In genomic region chr13:107072345-107073038, GRCm38 (mm10) we compare ENCODE assay signal across 9 mouse cellular contexts. TPM values are rescaled to one million over a fixed set of nuclear protein-coding genes. Genes with fewer than 3 reads are reported as not detected.
DNase-seq lines count a peak whose midpoint lies in the region; ATAC-seq and TF ChIP-seq lines count a peak whose summit lies in the region.
"Had no signal": no experiment of that assay in that cellular context is flagged by ENCODE, and none has a peak within 500 bp of the region (broad histone marks: within the 10 kb centered on the region; RNA-seq: fewer than 3 reads in every experiment).

No protein-coding gene starts in this region.

- H3K4me1 ChIP-seq in embryonic facial prominence, embryonic 15.5 days = peaks cover 12% of the 10 kb centered on the region
- H3K4me1 ChIP-seq in intestine, embryonic 14.5 days (replicated peaks; ENCODE audit: control insufficient read depth, insufficient read depth, low read length) = no peaks in the 10 kb centered on the region

- no peak overlapping the region for H3K9ac ChIP-seq in embryonic facial prominence, embryonic 15.5 days
- H3K9ac ChIP-seq in intestine, embryonic 14.5 days (ENCODE audit: low read length) = peak overlapping the region; percentile 4; the same call in 1 of the 2 replicates

- no peak for ATAC-seq in embryonic facial prominence, embryonic 15.5 days (ENCODE audit: insufficient number of reproducible peaks, low FRiP score, low TSS enrichment, low read depth)
- ATAC-seq in intestine, embryonic 14.5 days (replicated peaks; ENCODE audit: low FRiP score, low TSS enrichment, low read depth) = no peak

- no peak for TF ChIP-seq CTCF in layer of hippocampus, adult 2 months (conservative IDR thresholded peaks at IDR 0.05)

- no peak for TF ChIP-seq POLR2A in myocyte (IDR thresholded peaks at IDR 0.05; ENCODE audit: insufficient read length, low read depth)

- peak overlapping the region; percentile 53 for H3K4me2 ChIP-seq in embryonic facial prominence, embryonic 15.5 days (replicated peaks)
- H3K4me2 ChIP-seq in intestine, embryonic 14.5 days (ENCODE audit: low read length) = peak overlapping the region; percentile 56
- peak overlapping the region; percentile 54 for H3K4me2 ChIP-seq in myocyte (ENCODE audit: low read depth)

- no peaks in the 10 kb centered on the region for H3K27me3 ChIP-seq in embryonic facial prominence, embryonic 15.5 days
- no peaks in the 10 kb centered on the region for H3K27me3 ChIP-seq in intestine, embryonic 14.5 days (replicated peaks; ENCODE audit: control insufficient read depth, insufficient read depth, low read length)
- H3K27me3 ChIP-seq in myocyte (ENCODE audit: control insufficient read depth, insufficient read depth, insufficient read length) = no peaks in the 10 kb centered on the region

- H3ac ChIP-seq in myocyte (ENCODE audit: control insufficient read depth, insufficient read length) = no peak overlapping the region

- peak overlapping the region; percentile 47 for H3K4me3 ChIP-seq in layer of hippocampus, adult 2 months
- peak overlapping the region; percentile 24 for H3K4me3 ChIP-seq in embryonic facial prominence, embryonic 15.5 days (replicated peaks)
- peak overlapping the region; percentile 23 for H3K4me3 ChIP-seq in intestine, embryonic 14.5 days (ENCODE audit: low read depth, low read length)
- no peak overlapping the region for H3K4me3 ChIP-seq in myocyte

- H3K79me2 ChIP-seq in myocyte (ENCODE audit: control insufficient read depth, insufficient read depth) = no peaks in the 10 kb centered on the region

- H3K27ac ChIP-seq in layer of hippocampus, adult 2 months = peak overlapping the region; percentile 88
- 0 out of 2 replicates have a peak overlapping the region, but pooled peaks have one; percentile 22 for H3K27ac ChIP-seq in embryonic facial prominence, embryonic 15.5 days (replicated peaks)
- H3K27ac ChIP-seq in intestine, embryonic 14.5 days (ENCODE audit: low read depth) = no peak overlapping the region

- no peaks in the 10 kb centered on the region for H3K9me3 ChIP-seq in embryonic facial prominence, embryonic 15.5 days (replicated peaks)
- H3K9me3 ChIP-seq in intestine, embryonic 14.5 days (ENCODE audit: control insufficient read depth, low read length) = no peaks in the 10 kb centered on the region

- no peaks in the 10 kb centered on the region for H3K36me3 ChIP-seq in embryonic facial prominence, embryonic 15.5 days
- H3K36me3 ChIP-seq in intestine, embryonic 14.5 days (ENCODE audit: control insufficient read depth, insufficient read depth, low read length) = no peaks in the 10 kb centered on the region
- no peaks in the 10 kb centered on the region for H3K36me3 ChIP-seq in myocyte (ENCODE audit: control insufficient read depth, insufficient read depth)

- 14% methylated on average over 11 of the region's 11 CpGs for WGBS in embryonic facial prominence, embryonic 15.5 days
- 36% methylated on average over 11 of the region's 11 CpGs for WGBS in intestine, embryonic 14.5 days

- no peak for DNase-seq in layer of hippocampus, adult 2 months (ENCODE audit: low spot score in 2 of 2)
- DNase-seq in layer of hippocampus, adult 11-12 months (ENCODE audit: low spot score) = no peak
- no peak for DNase-seq in intestine, embryonic 14.5 days (ENCODE audit: low spot score)
- no peak for DNase-seq in adrenal gland, adult 18-20 months (ENCODE audit: low spot score in 2 of 2)
- DNase-seq in gastrocnemius, adult 8-10 months (ENCODE audit: low spot score in 2 of 2) = no peak
- DNase-seq in thymus, postnatal 14 days = no peak
- DNase-seq: thymus, postnatal 36 days had no signal

TF ChIP-seq in myocyte, 11 proteins besides CTCF, POLR2A, EP300 and RAD21:
- TF ChIP-seq POLR2AphosphoS2 (IDR thresholded peaks at IDR 0.05; ENCODE audit: insufficient read length, low read depth) (no peak), MAX (IDR thresholded peaks at IDR 0.05; ENCODE audit: low read depth) (no peak), E2F4 (IDR thresholded peaks at IDR 0.05; ENCODE audit: insufficient read depth) (no peak), USF1 (IDR thresholded peaks at IDR 0.05; ENCODE audit: low read depth) (no peak), REST (IDR thresholded peaks at IDR 0.05; ENCODE audit: insufficient read depth, insufficient read length) (no peak), TCF3 (IDR thresholded peaks at IDR 0.05; ENCODE audit: insufficient read length, low read depth) (no peak), MYOG (IDR thresholded peaks at IDR 0.05; ENCODE audit: control insufficient read depth in 1 of 3, insufficient read depth in 1 of 3, insufficient read length in 2 of 3, low read depth in 2 of 3) (no peak), MYOD1 (IDR thresholded peaks at IDR 0.05; ENCODE audit: control insufficient read depth in 1 of 3, insufficient read length in 2 of 3, low read depth in 2 of 3) (no peak), TCF12 (IDR thresholded peaks at IDR 0.05; ENCODE audit: insufficient read depth, poor library complexity, severe bottlenecking) (no peak), CEBPB (IDR thresholded peaks at IDR 0.05; ENCODE audit: insufficient read depth, poor library complexity, severe bottlenecking) (no peak), SRF (IDR thresholded peaks at IDR 0.05; ENCODE audit: control insufficient read depth, insufficient read length, low read depth) (no peak)

RNA-seq across cellular contexts. Expression of gene Kif2a, which starts 50.6 kb away (rescaled TPM):
- 100 to 1,000 TPM; 117 to 120 TPM for total RNA-seq in layer of hippocampus, adult 2 months (2021)
- 22.6 and 29.0 TPM in 2 replicates for polyA plus RNA-seq in embryonic facial prominence, embryonic 15.5 days (2015; fragmentation: Nextera tagmentation; extraction: Ambion mirVana)
- 15.5 and 16.5 TPM in 2 replicates for polyA plus RNA-seq in intestine, embryonic 14.5 days (2014; fragmentation: Nextera tagmentation; extraction: Ambion mirVana)
- polyA plus RNA-seq in myocyte (2012; fragmentation: generic; extraction: Trizol) = 14.9 TPM
- 10 to 100 TPM; 47.3 to 47.9 TPM for total RNA-seq in adrenal gland, adult 18-20 months (2021)
- 10 to 100 TPM; 28.6 to 37.5 (median 29.8) TPM for total RNA-seq in gastrocnemius, adult 8-10 months (2022)
